Mouse (Mus musculus) brain, embryonic 14.5 days (tissue): ENCODE data around the gene Rnf152. TPM values are rescaled to one million over a fixed set of nuclear protein-coding genes. Genes with fewer than 3 reads are reported as not detected.

Source experiments
- DNase-seq: peaks from one replicate; pipeline ENCODE4 v3.0.0-alpha.2; 2011; ENCODE audit warnings: low read depth
- CTCF ChIP-seq: fragments of 200-500 bp; IDR thresholded peaks from 2 replicates; pipeline ENCODE4 v1.5.1; 2012; ENCODE audit warnings: inconsistent platforms, mild to moderate bottlenecking, moderate library complexity, borderline replicate concordance; ENCODE audit not compliant: insufficient read depth, insufficient read length; ENCODE audit errors: extremely low read depth
- POLR2A ChIP-seq: fragments of 200-500 bp; IDR thresholded peaks from 2 replicates; pipeline ENCODE4 v1.6.1; 2012; ENCODE audit warnings: mild to moderate bottlenecking, inconsistent platforms, borderline replicate concordance; ENCODE audit not compliant: poor library complexity, insufficient read depth, insufficient read length, severe bottlenecking; ENCODE audit errors: extremely low read depth
- polyA plus RNA-seq: library from polyadenylated mRNA; depleted of rRNA; stranded (reverse); fragments of >200 nt; gene quantifications from 2 replicates; pipeline ENCODE4 v1.2.3, GENCODE M21; 2012; rRNA removed

The Rnf152 gene
- 9.5 and 23.0 TPM in 2 replicates for polyA plus RNA-seq

DNA sequence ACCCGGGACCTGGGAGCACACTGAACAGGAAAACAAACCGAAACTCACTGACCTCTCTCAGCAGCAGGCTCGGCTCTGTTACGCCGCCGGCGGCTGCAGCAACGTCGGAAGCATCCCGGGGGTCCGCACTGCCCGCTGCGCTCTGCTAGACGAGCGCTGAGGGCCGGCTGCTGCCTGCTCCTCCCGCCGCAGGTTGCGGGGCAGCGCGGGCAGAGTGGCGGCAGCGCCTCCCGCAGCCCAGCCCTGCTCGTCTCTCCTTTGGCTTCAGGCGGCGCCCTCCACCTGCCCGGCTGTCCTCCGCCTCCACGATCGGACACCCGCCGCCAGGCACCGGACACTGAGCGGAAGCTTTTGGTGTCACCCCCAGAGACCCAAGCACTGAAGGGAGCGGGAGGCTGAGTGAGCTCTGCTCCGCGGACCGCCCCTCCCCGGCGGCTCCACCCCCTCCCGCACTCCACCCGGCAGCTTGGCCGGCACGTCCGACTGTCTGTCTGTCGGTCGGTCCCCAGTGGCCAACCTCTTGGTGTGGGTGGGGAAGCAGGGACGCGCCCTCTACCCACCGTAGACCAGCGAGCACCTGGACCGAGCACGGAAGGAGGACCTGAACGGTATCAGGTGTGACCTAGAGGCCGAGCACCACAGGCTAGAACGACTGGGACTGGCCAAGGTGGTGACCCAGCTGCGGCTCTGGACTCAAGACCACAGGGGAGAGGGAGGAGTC is at the start of gene Rnf152:
Gene Rnf152 (minus strand): TSS at position 420 of the 721 bp plus-strand sequence.
- TF ChIP-seq POLR2A, result 0 out of 2 replicates have a peak, but pooled peaks have one; percentile 18
- no peak; the same call in 1 of the 2 replicates for TF ChIP-seq CTCF
- DNase-seq, result peak; percentile 73

DNA sequence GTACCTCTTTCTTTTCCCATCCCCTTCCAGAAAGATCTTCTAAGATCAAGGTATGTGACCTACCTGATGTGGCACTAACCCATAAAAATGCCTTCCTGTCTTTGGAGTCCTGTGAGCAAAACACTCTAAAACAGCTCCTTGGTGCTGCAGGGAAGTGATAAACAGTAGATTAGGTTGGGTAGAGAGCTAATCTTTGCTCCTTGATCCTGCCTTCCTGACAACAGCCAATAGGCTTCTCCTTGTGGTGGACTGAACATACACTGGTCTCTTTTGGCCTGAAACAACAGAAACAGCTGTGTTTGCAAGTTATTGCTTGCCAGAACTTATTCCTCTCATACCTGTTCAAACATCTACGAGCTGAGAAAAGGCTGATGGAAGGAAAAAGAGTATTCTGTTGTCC is 46.3 kb upstream of the Rnf152 start:
- no peak for DNase-seq
- TF ChIP-seq POLR2A (no peak), CTCF (no peak)

DNA sequence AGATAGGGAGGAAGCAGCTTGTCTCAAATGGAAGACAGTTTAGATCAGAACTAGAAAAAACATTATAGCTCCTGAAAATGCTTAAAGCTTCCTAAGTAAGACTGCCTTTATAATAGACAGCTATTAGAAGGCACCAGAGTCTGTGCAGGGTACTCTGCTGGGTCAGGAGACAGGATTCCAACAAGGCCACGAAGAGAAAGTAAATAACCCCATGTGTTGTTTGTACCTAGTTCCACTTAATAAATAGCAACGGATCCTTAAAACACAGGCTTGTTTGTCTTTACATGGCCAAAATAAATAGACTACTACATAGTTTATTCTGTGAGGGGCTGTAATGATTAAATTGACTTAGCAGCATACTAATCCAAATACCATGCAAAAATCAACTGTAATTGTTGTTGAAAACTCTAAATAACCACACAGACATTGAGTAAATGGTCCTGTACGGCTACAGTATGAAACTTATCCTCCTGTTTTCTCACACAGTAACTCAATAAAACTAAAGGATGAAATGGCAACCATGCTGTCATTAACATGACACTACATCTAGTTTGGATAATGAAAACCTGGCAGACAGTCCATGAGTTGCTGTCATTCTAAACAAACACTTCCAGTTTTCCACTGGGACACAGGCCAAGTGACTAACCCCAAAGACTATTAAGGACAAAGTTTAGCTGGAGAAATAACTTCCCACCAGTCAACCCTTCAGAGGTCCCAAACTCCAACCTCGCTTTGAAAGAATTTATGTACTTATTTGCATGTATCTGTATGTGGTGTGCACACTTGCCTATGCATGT is 27.8 kb upstream of the Rnf152 start:
- DNase-seq, result peak; percentile 41
- TF ChIP-seq CTCF (no peak), POLR2A (no peak)

DNA sequence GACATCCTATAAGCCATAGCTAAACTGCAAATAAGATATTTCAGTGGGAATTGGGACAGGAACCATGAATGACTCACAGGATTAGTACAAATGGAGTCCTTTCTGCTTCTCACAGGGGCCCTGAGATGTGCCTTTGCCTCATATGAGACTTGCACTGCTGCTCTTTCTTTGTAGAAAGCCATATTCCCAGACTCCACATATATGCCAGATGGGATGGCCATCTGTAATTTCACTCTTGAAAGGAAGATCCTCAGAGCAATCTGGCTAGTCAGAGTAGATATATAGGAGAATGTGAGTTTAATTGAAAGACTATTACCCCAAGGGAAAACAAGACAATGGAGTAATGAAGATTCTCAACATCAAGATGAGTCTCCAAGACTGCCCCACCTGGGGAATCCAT is 21.0 kb upstream of the Rnf152 start:
- TF ChIP-seq CTCF (no peak), POLR2A (no peak)
- DNase-seq, result peak; percentile 52

DNA sequence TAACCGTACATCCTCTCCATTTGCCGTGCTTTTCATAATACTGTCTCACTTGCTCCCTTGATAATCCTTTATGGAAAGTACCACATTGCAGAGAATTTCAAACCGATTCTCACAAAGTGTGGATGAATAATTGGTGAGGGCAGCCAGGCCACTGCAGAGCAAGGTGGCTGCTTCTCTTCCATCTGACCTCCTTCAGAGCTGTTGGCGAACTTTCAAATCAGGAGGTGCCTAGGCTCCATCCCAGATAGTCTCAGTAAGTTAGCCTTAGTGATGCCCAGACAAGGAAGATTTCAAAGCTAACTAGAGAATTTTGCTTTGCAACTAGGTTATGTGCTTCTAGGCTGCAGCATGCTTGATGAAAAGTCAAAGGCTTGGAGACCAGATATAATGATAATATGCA is 18.1 kb upstream of the Rnf152 start:
- TF ChIP-seq POLR2A (no peak), CTCF (no peak)
- DNase-seq, result no peak

DNA sequence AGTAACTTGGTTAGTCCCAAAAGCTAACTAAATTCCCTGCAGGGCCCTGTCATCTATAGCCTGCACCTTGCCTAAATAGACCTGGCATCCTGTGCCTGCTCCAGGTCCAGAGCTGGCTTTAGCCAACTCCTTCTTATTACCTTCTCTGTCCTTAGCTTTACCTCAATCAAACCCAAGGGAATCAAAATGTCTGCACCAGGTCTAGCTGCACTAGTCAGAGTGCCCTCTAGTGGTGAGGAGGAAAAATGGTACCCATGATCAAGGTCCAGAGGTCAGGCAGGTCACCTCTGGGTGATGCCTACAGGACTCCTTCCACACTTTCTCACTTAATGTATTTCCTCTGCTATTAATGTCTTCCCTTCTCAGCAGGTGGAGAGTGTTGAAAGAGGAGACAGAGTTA is 6.2 kb upstream of the Rnf152 start:
- no peak for DNase-seq
- TF ChIP-seq POLR2A (no peak), CTCF (peak; percentile 51; the same call in 1 of the 2 replicates)

DNA sequence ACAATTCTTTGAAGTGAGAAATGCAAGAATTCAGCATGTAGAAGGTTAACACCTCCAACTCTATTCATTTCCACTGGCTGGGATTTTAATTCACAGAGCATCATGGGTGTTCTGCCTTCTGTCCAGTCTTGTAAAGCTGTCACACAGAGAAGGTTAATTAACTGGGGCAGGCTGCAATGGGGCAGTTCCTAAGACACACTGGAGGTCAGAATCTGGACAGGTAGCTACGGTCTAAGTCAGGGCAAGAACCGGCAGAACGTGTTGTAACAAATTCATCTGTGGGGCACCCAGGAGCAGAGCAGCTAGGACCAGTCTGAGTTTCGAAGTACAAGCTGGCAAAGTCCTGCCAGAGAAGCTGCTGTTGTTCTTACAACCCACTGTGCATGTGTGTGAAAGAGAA is 2.4 kb upstream of the Rnf152 start:
- TF ChIP-seq CTCF (no peak), POLR2A (no peak)
- peak; percentile 14 for DNase-seq

DNA sequence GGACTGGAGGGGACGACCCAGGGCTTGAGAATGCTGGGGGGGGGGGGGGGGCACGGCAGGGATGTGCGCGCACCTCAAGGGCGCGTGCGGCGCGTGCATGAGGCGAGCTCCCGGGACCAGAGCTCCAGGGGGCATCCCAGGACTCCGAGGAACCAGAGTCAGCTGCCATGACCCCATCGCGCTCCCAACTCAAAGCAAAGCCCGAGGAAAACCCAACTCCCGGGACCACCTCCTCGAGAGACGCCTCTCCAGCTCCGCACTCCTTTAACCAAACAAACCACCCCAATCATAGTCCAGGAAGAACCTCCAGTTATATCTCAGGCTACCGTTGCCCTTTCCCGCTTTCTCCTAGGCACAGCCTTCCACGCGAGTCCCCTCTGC is 610 bp downstream of the Rnf152 start:
- TF ChIP-seq POLR2A, result no peak
- TF ChIP-seq CTCF, result no peak

DNA sequence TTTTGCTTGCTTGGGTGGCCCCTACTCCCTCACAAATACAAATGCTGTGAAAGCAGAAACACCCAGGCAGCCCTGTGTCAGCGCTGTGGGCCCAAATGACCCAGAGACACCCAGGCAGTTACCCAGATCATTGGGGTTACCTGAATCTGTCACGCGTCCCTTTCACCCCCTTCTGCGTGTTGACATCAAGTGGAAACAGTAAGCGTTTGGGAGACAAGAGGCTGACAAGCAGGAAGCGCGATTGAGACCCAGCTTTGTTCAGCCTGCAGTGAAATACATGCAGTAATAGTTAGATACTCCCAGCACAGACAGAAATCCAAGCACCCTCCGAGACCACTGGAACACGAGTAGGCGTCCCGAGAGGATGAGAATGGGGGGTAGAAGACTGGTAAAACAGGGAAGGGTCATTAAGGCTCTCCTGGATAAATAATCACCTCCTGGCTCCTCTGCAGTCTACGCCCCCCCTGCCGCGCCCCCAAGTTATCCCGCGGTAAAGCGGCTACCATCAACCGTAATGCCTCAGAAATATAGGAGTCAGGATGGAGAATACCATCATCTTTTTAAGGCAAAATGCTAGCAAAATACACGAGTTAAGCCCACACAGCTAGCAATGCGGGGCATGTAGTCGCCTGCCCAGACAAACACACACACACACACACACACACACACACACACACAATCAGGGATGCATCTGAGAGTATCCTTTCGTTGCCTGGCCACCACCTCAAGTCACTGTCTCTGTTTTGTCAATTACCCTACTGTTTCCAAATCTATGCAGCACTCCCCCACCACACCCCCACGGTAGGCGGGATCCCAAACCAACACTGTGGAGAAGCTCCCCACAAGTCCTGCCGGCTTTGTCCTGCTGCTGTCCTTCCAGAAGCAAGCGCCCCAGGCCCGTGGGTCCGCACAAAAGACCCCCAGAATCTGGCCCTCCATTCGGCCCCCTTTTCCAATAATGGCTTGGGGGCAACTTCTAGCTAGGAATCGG is 1.3 kb downstream of the Rnf152 start:
- DNase-seq, result peak; percentile 72
- no peak for TF ChIP-seq CTCF

More for the DNA sequence above, 610 bp downstream of the Rnf152 start:
- peak; percentile 67 for DNase-seq

DNA sequence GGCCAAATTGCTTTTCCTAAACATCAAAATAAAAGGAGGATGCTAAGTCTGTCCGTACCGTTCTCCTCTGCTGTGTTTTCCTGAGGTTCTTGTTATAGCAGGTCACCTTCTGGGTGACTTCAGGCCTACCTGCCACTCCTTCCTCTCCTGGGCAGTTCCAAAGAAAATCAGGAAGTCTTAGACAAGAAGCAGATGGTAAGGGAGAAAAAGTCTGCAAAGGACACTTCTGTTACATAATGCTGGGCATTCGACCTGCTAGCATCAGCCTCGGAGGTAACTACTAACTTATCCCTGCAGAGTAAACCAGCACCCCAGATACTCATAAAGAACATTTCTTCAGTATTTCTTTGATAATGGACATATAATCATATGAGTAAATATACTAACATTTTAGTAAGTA is 4.7 kb downstream of the Rnf152 start:
- DNase-seq, result no peak
- no peak for TF ChIP-seq POLR2A
- TF ChIP-seq CTCF, result no peak

DNA sequence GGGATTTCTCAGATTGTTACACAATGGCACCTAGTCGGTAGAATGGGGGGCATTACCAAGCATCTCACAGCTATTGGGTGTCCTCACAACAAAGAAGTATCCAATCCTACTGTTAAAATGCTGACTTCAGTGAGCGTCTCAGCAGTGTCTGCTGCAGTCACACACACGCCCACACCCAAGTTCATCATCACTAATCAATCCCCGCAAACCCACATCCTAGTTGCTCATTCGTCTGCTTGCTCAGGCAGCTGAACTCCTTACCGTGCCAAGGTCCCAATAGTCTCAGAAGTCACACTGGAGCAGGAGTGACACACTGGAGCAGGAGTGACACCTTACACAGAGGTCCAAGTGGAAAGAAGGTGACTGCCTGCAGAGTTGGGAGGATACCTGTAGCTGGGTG is 14.2 kb downstream of the Rnf152 start:
- TF ChIP-seq CTCF (no peak), POLR2A (no peak)
- DNase-seq, result no peak
